Mouse (Mus musculus) lung, postnatal 0 days (tissue): ENCODE measurements around the gene Alg14.

ENCODE experiments used
- CTCF ChIP-seq: IDR thresholded peaks from 2 replicates; pipeline ENCODE4 v1.5.1; 2016; ENCODE audit warnings: antibody characterized with exemption, mild to moderate bottlenecking
- EP300 ChIP-seq: IDR thresholded peaks from 2 replicates; pipeline ENCODE4 v1.6.1; 2016; ENCODE audit warnings: antibody characterized with exemption, mild to moderate bottlenecking, control low read depth

DNA sequence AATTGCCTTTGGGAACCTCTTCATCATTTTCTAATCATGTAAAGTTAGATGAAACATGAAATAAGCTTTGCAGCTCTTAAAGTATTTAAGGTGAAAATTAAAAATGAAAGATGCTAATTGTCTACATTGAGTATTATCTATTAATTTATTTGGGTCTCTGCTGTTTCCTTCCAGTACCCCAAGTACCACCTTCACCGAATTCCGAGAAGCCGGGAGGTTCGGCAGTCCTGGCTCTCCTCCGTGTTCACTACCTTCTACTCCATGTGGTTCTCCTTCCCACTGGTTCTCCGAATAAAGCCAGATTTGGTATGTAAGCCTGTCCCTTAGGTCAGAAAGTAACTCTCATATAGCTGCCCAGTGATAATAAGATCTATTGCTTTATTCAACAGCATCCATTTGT, 28.3 kb downstream of the Alg14 start:
- TF ChIP-seq CTCF (no peak), EP300 (no peak)
